Mouse (Mus musculus): ENCODE results near the gene Galk2.

DNA sequence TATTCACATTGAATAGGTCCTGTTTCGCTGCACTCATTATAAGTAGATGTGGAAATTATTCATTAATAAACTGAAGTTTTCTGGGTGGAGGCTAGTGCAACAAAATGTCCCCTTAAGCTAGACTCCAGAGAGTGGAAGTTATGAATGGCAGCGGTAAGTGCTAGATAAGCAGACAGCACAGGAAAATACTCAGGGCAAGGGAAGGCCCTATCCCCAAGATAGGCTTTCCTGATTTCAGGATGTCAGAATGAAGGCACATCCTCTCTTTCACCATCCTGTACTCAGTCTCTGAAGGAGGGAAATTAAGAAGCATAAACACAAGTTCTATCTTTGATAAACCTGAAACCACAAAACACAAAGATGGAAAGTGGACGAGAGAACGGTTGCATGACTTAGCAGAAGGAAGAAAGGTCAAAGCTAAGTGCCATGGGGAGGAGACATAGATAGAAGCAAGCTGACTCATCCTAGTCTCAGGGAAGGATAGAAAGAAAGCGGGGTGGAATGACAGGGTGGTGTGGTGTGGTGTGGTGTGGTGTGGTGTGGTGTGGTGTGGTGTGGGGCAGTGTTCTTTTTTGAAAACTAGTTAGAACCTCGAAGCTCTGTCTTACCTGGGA is 42.0 kb downstream of the Galk2 start:
- TF ChIP-seq POLR2A (IDR thresholded peaks at IDR 0.05; ENCODE audit: borderline replicate concordance, control insufficient read depth, low read depth, low read length) (no peak), CTCF (IDR thresholded peaks at IDR 0.05; ENCODE audit: control insufficient read depth, insufficient read depth, low read length) (no peak)
